Mouse (Mus musculus): ENCODE results near the gene Mdga2.

The Mdga2 gene

DNA sequence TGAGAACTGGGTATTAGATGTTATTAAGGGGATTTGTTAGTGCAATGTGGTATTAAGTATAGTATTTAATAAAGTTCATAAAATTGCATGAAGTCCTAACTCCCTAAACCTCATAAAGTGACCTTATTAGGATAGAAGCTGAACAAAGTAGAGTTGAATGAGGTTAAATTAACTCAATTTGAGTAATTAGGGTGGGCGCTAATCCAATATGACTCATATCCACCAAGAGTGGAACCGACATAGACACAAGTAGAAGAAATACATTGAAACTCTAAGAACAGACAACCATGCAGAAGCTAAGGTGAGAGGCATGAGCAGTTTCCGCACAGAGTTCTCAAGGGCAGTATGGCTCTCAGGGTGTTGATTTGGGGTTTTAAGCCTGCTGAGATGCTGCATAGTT, 165.7 kb downstream of the Mdga2 start:
- no peak for DNase-seq

DNA sequence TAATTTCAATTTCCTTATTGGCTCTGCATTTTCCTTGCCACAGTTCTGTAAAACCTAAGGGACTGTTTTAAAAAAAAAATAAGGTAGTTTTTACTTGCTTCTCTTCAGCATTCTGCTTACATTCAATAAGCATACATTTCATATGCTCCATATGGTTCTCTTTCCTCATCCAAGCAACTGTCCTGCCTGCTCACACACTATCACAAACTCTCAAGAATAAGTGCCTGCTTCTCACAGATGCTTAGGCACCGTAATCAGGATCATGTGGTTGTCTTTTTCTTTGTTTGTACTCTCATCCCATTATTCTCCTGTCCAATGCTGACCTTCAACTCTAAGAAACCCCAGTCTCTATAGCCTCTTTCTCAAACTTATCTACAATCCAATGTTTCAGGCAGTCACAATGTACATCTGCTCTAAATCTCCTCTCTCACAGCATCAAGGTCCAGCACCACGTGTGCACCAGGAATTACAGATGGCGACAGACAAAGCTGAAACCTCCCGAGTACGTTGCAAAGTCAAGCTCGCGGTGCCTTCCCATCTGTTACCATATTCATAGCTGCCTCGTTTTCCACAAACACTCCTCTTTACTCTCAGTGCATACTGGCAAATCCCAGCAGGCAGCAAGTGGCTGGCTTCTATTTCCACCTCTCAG, 177.1 kb downstream of the Mdga2 start:
- no peak for DNase-seq

GRCm38 (mm10) chr12:67041865-67042264, 180.5 kb downstream of the Mdga2 start:
- DNase-seq: no peak

GRCm38 (mm10) chr12:67035509-67036261, 186.7 kb downstream of the Mdga2 start:
- DNase-seq: no peak

GRCm38 (mm10) chr12:67017192-67017591, 205.2 kb downstream of the Mdga2 start:
- DNase-seq: no peak

DNA sequence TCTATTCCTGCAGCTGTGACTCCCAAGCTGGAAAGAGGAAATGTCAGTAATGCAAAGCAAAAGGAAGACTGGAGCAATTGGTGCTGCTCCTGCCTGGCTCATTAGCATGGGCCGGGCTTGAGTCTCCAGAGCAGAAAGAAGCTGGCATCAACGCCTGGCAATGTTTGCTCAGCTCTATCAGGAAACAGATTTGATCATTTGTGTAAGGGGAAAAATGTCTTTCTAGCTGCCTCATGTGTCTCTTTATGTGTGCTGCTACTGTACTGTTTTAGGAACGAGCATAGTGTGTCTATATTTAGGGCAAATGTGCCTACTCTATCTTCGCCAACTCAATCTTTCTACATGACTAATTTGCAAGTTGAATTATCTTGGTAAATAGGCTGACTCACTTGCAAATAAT, 211.0 kb downstream of the Mdga2 start:
- no peak for DNase-seq

- no peak for DNase-seq
These were observed 212.0 kb downstream of the Mdga2 start for GRCm38 (mm10) chr12:67010318-67010717.

- DNase-seq: no peak
These were observed 213.2 kb downstream of the Mdga2 start for GRCm38 (mm10) chr12:67009191-67009590.

DNA sequence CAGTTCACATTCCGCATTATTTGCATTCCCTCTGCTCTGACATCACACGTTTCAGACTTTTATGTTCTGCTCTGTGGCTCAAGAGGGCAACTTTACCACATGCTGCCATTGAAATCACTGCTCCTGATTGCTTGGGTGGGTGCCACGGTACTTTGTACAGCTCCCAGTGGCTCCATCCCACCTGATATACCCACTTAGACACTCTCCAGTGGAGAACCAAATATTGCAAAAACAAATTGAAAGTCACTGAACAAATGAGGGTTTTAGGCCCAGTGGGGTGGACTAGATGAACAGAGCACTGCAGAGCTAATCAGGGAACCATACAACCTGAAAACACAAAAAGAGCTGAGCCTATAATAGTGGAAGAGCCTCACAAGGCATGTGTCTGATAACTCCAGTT, 268.2 kb downstream of the Mdga2 start:
- no peak for DNase-seq

- DNase-seq: no peak
These were observed 306.6 kb downstream of the Mdga2 start for GRCm38 (mm10) chr12:66915741-66916140.

DNA sequence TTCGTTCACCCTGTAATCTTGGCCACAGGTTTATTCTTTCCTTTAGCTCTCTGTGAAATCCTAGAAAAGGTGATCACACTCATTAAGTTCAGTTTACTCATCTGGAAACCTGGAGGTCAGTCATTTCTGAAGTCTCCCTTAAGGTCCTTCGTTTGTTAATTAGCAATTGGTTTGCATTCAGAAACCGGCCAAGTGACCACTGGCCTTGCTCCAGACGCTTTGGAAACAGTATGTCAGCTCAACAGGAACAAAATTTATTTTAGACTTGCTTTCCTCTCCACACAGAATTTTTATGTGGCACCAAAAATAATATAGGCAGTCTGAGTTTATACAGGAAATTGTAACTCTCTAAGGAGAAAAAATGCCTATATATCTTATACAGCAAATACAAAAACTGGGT, 323.0 kb downstream of the Mdga2 start:
- DNase-seq: no peak

DNA sequence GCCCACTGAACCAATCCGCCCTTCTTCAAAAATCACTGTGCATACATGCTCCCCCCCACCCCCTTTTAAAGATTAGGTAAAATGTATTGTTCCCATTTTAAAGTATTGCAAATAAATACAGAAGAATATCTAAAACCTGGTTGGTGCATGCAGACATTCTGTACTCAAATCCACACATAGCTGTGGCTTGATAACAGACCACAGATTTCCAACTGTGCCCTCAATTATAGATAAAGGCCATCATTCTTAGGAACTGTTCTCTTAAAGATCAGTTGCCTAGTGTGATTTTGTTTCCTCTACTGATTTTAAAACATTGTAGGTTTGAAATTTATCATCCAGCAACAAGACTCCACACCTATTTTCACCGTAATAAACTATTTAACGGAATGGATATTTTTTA, 325.6 kb downstream of the Mdga2 start:
- no peak for DNase-seq

DNA sequence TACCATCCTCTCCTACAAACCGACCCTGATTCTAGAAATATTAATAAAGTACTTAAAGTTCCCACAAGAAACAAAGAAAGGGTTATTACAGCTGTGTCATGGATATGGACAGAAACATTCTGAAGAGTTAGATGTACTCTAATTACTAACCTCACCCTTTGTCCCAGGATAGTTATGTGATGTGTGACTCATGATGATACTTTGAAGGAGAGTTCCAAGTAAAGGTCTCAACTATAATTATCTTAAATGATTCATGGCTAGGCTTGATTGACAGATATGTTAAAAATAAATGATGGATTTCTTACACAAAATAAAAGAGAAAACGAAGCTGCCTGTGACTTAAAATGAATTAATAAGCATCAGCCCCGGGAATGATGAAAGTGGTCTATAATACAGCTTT, 332.1 kb downstream of the Mdga2 start:
- no peak for DNase-seq

DNA sequence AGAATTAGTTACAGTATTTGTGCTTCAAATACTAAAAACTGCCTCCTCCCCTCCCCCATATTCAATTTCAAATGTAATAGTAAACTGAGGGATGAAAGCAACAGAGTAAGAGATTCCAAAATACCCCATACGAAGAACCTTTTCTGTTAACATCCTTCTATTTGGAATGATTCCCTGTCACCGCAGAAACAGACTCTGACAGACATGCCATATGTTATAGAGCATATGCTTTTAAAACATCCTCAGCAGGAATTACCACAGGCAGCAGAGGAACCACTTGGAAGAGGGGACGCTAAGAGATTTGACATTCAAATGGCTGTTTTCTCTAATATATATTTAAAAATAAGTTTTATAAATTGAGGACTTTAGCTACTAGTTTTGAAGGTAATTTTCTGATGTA, 333.1 kb downstream of the Mdga2 start:
- no peak for DNase-seq

- no peak for DNase-seq
These were observed 333.7 kb downstream of the Mdga2 start for GRCm38 (mm10) chr12:66888636-66889035.

DNA sequence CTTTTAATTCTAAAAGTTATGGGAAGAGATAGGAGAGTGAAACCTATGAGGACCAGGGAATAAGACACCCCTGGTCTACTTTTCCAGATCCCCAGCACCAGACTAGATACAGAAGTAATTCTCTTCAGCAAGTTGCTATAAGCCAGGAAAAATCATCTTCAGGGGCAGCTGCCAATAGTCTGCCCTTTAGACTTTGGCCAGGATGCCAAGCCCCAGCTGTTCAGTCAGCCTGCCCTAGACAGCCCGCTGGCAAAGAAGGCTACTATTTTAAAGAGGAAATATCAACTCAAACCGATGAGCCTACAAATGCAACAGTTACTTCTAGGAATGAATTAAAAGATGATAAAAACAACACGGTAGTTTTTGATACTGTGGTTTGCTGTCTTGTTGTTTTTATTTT, 356.1 kb downstream of the Mdga2 start:
- DNase-seq: no peak

- DNase-seq: no peak
These were observed 369.2 kb downstream of the Mdga2 start for GRCm38 (mm10) chr12:66853167-66853566.

DNA sequence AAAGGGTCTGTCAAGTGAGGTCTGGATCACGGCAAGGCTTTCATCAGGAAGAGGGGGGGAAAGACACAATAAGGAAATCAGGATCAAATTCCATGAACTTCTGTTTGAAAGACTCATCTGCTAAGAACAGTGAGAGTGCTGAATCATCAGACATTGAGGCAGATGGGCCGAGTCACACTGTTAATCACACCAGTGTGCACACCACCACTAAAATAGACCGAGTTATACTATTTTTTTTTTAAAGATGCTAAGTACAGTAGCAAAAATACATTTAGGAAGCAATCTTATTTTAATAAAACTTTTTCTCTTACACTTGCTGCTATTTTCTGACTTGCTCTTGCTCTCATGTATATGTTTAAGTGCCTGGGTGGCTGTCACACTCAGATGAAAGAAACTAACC, 382.0 kb downstream of the Mdga2 start:
- DNase-seq: no peak

GRCm38 (mm10) chr12:66755653-66756052, 466.7 kb downstream of the Mdga2 start:
- no peak for DNase-seq

DNA sequence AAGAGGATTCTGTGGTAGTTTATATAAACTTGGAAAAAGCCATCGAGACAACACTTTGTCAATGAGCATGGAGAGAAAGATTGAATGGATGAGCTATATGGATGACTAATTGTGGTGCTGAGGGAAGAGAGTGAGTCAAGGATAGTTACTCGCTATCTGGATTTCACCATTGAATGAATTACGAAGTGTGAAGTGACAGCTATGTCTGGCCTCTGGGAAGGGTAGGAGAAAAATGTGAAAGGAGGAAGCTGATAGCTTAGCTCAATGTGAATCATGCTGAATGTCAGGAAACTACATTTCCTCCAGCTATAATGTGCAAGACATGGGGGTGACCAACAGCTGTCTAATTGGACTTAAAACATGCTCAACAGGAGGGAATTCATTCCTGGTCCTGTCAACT, 487.8 kb downstream of the Mdga2 start:
- DNase-seq: no peak

- no peak for DNase-seq
These were observed 497.9 kb downstream of the Mdga2 start for GRCm38 (mm10) chr12:66724474-66724873.

DNA sequence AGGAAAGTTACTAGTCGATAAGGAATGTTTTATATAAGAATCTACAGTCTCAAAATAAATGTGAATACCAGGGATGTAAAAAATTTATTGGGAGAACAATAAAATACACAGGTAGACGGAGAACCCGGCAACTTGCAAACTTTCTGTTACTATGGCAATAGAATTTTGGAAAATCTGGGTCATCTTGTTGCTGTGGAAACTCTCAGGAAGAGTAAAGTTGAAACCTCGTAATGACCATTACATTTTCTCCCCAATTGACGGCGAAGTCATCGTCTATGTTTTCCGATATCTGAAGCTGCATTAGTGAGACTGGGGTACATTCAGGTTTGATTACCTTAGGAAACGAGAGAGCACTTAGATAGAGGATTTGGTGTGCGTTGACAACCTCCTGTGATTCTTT, 514.0 kb downstream of the Mdga2 start:
- DNase-seq: no peak

- no peak for DNase-seq
These were observed 514.9 kb downstream of the Mdga2 start for GRCm38 (mm10) chr12:66707431-66707830.

DNA sequence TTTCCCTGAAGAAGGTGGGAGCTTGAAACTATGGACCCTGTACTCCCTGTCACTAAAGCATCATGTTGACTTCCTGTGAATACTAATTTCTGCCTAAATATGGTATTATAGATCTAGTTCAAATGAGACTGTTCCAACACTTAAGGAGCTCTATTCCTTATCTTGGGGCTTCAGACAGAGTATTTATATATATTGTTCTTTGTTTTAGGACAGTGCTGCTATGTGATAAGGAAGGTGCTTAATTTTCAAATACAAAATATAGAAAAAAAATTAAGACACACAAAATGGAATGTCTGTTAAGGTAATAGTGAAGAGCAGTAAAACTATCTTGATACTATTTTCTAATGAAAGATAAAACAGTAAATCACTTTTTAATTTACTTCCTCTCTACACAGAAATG, 517.3 kb downstream of the Mdga2 start:
- DNase-seq: no peak

- no peak for DNase-seq
These were observed 519.6 kb downstream of the Mdga2 start for GRCm38 (mm10) chr12:66702781-66703180.
